Mouse (Mus musculus): ENCODE measurements around the gene Gp2. TPM values are rescaled to one million over a fixed set of nuclear protein-coding genes. Genes with fewer than 3 reads are reported as not detected.

Gene Gp2
- 0.17 TPM in 1 of 2 replicates, not detected in the other for polyA plus RNA-seq (2015; fragmentation: Nextera tagmentation; extraction: Ambion mirVana)

- TF ChIP-seq EP300 (IDR thresholded peaks at IDR 0.05; ENCODE audit: low read depth) (no peak), CTCF (IDR thresholded peaks at IDR 0.05; ENCODE audit: low read depth) (no peak)
- no peak within 1 kb of the TSS for H3K4me3 ChIP-seq (ENCODE audit: low read depth, low read length)
- H3K36me3 ChIP-seq (replicated peaks; ENCODE audit: insufficient read depth, low read length), result no peaks in the 10 kb centered on the region
- WGBS (ENCODE audit: insufficient replicate concordance), result 79% methylated on average over 6 of the region's 6 CpGs
- no peaks in the 10 kb centered on the region for H3K27me3 ChIP-seq (ENCODE audit: insufficient read depth, low read length)
- no peak for ATAC-seq
- no peaks in the 10 kb centered on the region for H3K4me1 ChIP-seq (ENCODE audit: insufficient read depth)
- H3K4me2 ChIP-seq (ENCODE audit: low read depth, low read length), result no peak within 1 kb of the TSS
- no peak for DNase-seq
- no peak within 1 kb of the TSS for H3K27ac ChIP-seq (ENCODE audit: low read depth)
- no peaks in the 10 kb centered on the region for H3K9me3 ChIP-seq (ENCODE audit: low read length)
- H3K9ac ChIP-seq (replicated peaks), result no peak within 1 kb of the TSS
Observed at GRCm38 (mm10) chr7:119459185-119459584, at the start of gene Gp2. Gp2 (minus strand) TSS chr7:119459285.

DNA sequence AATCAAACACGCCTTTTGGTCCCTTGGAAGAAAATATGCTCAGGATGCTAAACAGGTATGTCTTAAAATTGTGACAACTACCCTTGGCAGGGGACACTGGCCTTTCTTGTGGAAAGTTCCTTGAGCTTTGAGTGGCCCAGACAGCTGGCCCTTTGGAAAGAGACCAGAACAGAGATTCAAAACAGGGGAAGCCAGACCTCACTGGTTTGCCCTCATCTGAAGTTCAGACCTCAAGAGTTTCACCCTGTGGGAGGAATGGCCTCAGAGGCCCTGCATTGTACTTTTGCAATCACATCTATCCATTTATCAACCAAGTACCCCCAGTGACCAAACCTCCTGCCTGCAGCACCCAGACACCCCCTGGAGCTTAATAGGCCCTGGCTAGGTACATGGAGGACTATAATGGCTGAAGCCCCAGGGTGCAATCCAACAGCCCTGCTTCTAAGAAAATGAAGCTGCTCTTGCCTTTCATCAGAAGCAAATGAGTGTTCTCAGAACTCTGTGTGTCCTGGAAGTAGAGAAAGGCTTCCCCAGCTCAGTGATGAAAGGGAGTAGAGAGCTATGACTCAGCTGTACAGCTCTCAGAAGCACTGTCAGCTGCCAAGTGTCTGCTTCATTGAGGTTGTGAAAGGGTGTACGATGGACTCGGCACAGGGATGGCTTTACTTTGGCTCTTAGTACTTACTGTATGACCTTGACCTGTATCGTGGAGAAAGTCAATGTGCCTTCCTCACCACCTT, 31.1 kb upstream of the Gp2 start:
- no peak for TF ChIP-seq CTCF (IDR thresholded peaks at IDR 0.05; ENCODE audit: low read depth)
- TF ChIP-seq EP300 (IDR thresholded peaks at IDR 0.05; ENCODE audit: low read depth), result no peak
- H3K9me3 ChIP-seq (ENCODE audit: low read length), result no peaks in the 10 kb centered on the region
- 77% methylated on average over 4 of the region's 4 CpGs for WGBS (ENCODE audit: insufficient replicate concordance)
- no peak overlapping the region for H3K4me3 ChIP-seq (ENCODE audit: low read depth, low read length)
- no peaks in the 10 kb centered on the region for H3K27me3 ChIP-seq (ENCODE audit: insufficient read depth, low read length)
- no peak for ATAC-seq
- no peak overlapping the region for H3K27ac ChIP-seq (ENCODE audit: low read depth)
- no peaks in the 10 kb centered on the region for H3K36me3 ChIP-seq (replicated peaks; ENCODE audit: insufficient read depth, low read length)
- H3K4me1 ChIP-seq (ENCODE audit: insufficient read depth), result no peaks in the 10 kb centered on the region
- no peak for DNase-seq
- no peak overlapping the region for H3K9ac ChIP-seq (replicated peaks)
- no peak overlapping the region for H3K4me2 ChIP-seq (ENCODE audit: low read depth, low read length)

- no peak for DNase-seq
- Histone ChIP-seq H3K4me3 (ENCODE audit: low read depth, low read length) (no peak overlapping the region), H3K9me3 (ENCODE audit: low read length) (no peaks in the 10 kb centered on the region), H3K27me3 (ENCODE audit: insufficient read depth, low read length) (no peaks in the 10 kb centered on the region), H3K4me2 (ENCODE audit: low read depth, low read length) (no peak overlapping the region), H3K4me1 (ENCODE audit: insufficient read depth) (no peaks in the 10 kb centered on the region), H3K27ac (ENCODE audit: low read depth) (no peak overlapping the region), H3K36me3 (replicated peaks; ENCODE audit: insufficient read depth, low read length) (no peaks in the 10 kb centered on the region), H3K9ac (replicated peaks) (no peak overlapping the region)
- 62% methylated on average over 5 of the region's 5 CpGs for WGBS (ENCODE audit: insufficient replicate concordance)
- TF ChIP-seq EP300 (IDR thresholded peaks at IDR 0.05; ENCODE audit: low read depth) (no peak), CTCF (IDR thresholded peaks at IDR 0.05; ENCODE audit: low read depth) (no peak)
- ATAC-seq, result no peak
Observed at GRCm38 (mm10) chr7:119486683-119487082, 27.6 kb upstream of the Gp2 start.

DNA sequence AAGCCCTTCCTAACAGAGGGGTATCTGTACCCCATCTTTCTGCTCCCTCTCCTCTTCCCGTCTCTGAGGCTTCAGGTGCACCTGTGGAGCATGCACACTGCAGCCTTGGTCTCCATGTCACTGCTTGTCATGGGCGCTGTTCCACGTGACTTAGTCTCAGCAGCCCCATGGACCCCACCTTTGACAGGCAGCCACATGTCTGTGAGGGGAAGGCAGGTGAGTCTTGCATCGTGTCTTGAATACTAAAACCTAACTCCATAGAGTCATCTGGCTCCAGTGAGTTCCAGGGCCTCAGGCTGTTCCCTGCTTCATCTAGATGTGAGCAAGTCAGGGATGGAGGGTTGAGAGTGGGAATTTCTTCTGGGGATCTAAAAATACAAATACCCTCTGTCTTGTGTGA, 25.1 kb upstream of the Gp2 start:
- no peaks in the 10 kb centered on the region for H3K27me3 ChIP-seq (ENCODE audit: insufficient read depth, low read length)
- H3K9me3 ChIP-seq (ENCODE audit: low read length), result no peaks in the 10 kb centered on the region
- WGBS (ENCODE audit: insufficient replicate concordance), result 73% methylated on average over 4 of the region's 4 CpGs
- H3K9ac ChIP-seq (replicated peaks), result no peak overlapping the region
- no peak overlapping the region for H3K4me2 ChIP-seq (ENCODE audit: low read depth, low read length)
- no peaks in the 10 kb centered on the region for H3K36me3 ChIP-seq (replicated peaks; ENCODE audit: insufficient read depth, low read length)
- TF ChIP-seq EP300 (IDR thresholded peaks at IDR 0.05; ENCODE audit: low read depth), result no peak
- no peak for TF ChIP-seq CTCF (IDR thresholded peaks at IDR 0.05; ENCODE audit: low read depth)
- no peak overlapping the region for H3K27ac ChIP-seq (ENCODE audit: low read depth)
- DNase-seq, result no peak
- H3K4me1 ChIP-seq (ENCODE audit: insufficient read depth), result no peaks in the 10 kb centered on the region
- no peak for ATAC-seq
- no peak overlapping the region for H3K4me3 ChIP-seq (ENCODE audit: low read depth, low read length)

GRCm38 (mm10) chr7:119479256-119479655, 20.2 kb upstream of the Gp2 start, which contains the start of gene Umod:
Umod (minus strand) TSS chr7:119479282.
- ATAC-seq (no peak), DNase-seq (no peak)
- Histone ChIP-seq H3K4me2 (ENCODE audit: low read depth, low read length) (no peak within 1 kb of the TSS), H3K9me3 (ENCODE audit: low read length) (no peaks in the 10 kb centered on the region), H3K36me3 (replicated peaks; ENCODE audit: insufficient read depth, low read length) (no peaks in the 10 kb centered on the region), H3K27me3 (ENCODE audit: insufficient read depth, low read length) (no peaks in the 10 kb centered on the region), H3K27ac (ENCODE audit: low read depth) (no peak within 1 kb of the TSS), H3K4me1 (ENCODE audit: insufficient read depth) (no peaks in the 10 kb centered on the region), H3K4me3 (ENCODE audit: low read depth, low read length) (no peak within 1 kb of the TSS), H3K9ac (replicated peaks) (no peak within 1 kb of the TSS)
- TF ChIP-seq CTCF (IDR thresholded peaks at IDR 0.05; ENCODE audit: low read depth), result no peak
- no peak for TF ChIP-seq EP300 (IDR thresholded peaks at IDR 0.05; ENCODE audit: low read depth)

DNA sequence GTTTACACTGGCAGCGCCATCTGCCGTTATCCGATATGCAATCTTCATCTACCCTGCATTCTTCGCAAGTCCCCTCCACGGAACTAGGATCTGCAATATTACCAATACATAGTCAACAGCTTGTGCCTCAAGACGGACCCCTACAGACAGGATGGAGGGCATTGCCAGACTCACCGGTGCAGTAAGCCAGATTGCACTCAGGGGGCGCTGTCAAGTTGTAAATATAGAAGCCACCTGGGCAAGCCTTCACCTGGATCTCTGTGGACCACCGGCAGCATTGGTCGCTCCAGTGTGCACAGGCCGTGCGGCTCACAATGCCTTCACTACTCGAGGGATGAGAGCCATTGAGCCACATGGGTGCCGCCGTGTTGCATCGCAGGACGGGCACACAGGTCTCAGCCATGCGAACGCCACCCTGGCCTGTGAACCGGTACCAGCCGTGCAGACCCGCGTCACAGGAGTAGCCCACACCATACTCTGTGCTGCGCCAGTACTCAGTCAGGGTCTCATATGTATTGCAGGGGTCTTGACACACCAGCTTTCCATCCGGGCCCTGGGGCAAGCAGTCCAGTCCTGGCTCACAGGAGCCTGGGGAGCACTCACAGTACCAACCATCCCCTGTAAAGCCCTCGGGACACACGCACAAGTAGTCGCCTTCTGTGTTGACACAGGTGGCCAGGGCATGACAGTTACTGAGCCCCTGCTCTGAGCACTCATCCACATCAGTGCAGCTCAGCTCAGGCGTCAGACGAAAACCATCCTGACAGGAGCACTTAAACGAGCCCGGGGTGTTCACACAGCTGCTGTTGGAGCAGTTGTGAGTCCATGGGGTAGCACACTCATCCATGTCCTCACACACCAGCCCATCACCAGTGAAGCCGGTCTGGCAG, 17.7 kb upstream of the Gp2 start:
- DNase-seq, result peak; percentile 14
- H3K27me3 ChIP-seq (ENCODE audit: insufficient read depth, low read length), result no peaks in the 10 kb centered on the region
- H3K4me2 ChIP-seq (ENCODE audit: low read depth, low read length), result no peak overlapping the region
- H3K4me1 ChIP-seq (ENCODE audit: insufficient read depth), result no peaks in the 10 kb centered on the region
- H3K36me3 ChIP-seq (replicated peaks; ENCODE audit: insufficient read depth, low read length), result no peaks in the 10 kb centered on the region
- H3K9ac ChIP-seq (replicated peaks), result no peak overlapping the region
- no peak overlapping the region for H3K27ac ChIP-seq (ENCODE audit: low read depth)
- ATAC-seq, result peak; percentile 40; the same call in 1 of the 2 replicates
- TF ChIP-seq CTCF (IDR thresholded peaks at IDR 0.05; ENCODE audit: low read depth) (0 out of 2 replicates have a peak, but pooled peaks have one; percentile 1), EP300 (IDR thresholded peaks at IDR 0.05; ENCODE audit: low read depth) (no peak)
- WGBS (ENCODE audit: insufficient replicate concordance), result 74% methylated on average over 33 of the region's 33 CpGs
- no peaks in the 10 kb centered on the region for H3K9me3 ChIP-seq (ENCODE audit: low read length)
- no peak overlapping the region for H3K4me3 ChIP-seq (ENCODE audit: low read depth, low read length)

Measured in liver, postnatal 0 days (tissue).